Mouse (Mus musculus) midbrain, embryonic 12.5 days (tissue): ENCODE results near the gene Slc35e4. TPM values are rescaled to one million over a fixed set of nuclear protein-coding genes. Genes with fewer than 3 reads are reported as not detected.

ENCODE experiments used
- ATAC-seq: fragments of 200-750 bp; cut with Nextera tagmentation; 2 replicates; pipeline ENCODE4 v1.8.0; 2017; ENCODE audit warnings: low read depth, moderate TSS enrichment, moderate library complexity; ENCODE audit not compliant: low FRiP score
- H3K27ac ChIP-seq: fragments of 300-500 bp; sonication (generic); replicated peaks from 2 replicates; pipeline ENCODE4 v1.5.1; 2016; ENCODE audit warnings: mild to moderate bottlenecking
- H3K27me3 ChIP-seq: fragments of 300-500 bp; sonication (generic); 2 replicates; pipeline ENCODE4 v1.6.1; 2016; ENCODE audit warnings: mild to moderate bottlenecking
- H3K36me3 ChIP-seq: fragments of 300-500 bp; sonication (generic); 2 replicates; pipeline ENCODE4 v1.6.1; 2016
- H3K4me1 ChIP-seq: fragments of 300-500 bp; sonication (generic); 2 replicates; pipeline ENCODE4 v1.6.1; 2016
- H3K4me2 ChIP-seq: fragments of 300-500 bp; sonication (generic); replicated peaks from 2 replicates; pipeline ENCODE4 v1.6.1; 2016; ENCODE audit warnings: mild to moderate bottlenecking, moderate library complexity
- H3K4me3 ChIP-seq: fragments of 300-500 bp; sonication (generic); 2 replicates; pipeline ENCODE4 v1.5.1; 2016; ENCODE audit warnings: mild to moderate bottlenecking
- H3K9ac ChIP-seq: fragments of 300-500 bp; sonication (generic); replicated peaks from 2 replicates; pipeline ENCODE4 v1.6.1; 2016; ENCODE audit warnings: mild to moderate bottlenecking, moderate library complexity
- H3K9me3 ChIP-seq: fragments of 300-500 bp; sonication (generic); 2 replicates; pipeline ENCODE4 v1.6.1; 2016; ENCODE audit warnings: mild to moderate bottlenecking
- WGBS: fragments of 180-500 bp; shearing (Covaris S2); methylation state at CpG from one replicate; pipeline ENCODE4 v1.1.7; 2016; 5-methylcytosine and 5-hydroxymethylcytosine counted together
- polyA plus RNA-seq: library from polyadenylated mRNA; unstranded; fragments of >200 nt; fragmentation: Nextera tagmentation; extraction: Ambion mirVana; gene quantifications from 2 replicates; pipeline ENCODE4 v1.2.1, GENCODE M21; 2016

Gene Slc35e4
- polyA plus RNA-seq, 1 experiment from 2014 or later = 7.8 TPM

DNA sequence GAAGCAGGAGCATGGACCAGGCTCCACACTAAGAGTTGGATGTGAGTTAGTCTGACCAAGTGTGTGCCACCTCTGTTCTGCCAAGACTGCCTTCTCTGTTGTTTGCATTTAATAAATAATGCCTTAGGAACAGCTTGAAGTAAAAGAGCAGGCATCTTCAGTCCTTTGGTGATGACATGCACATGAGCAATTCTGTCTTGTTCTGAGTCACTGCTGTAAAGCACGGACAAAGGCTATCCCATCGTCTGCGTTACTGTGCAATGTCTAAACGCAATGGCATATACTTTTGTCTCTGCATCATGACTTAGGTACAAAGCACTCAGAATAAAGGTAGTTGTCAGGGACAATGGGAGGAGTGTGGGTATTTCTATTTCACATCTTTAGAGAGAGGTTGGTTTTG, 54.7 kb downstream of the Slc35e4 start:
- Histone ChIP-seq H3K4me1 (peaks cover 9% of the 10 kb centered on the region; the same call in 1 of the 2 replicates), H3K36me3 (no peaks in the 10 kb centered on the region), H3K27ac (no peak overlapping the region), H3K9me3 (0 out of 2 replicates have a peak, but pooled peaks cover 2% of the 10 kb centered on the region), H3K4me3 (no peak overlapping the region), H3K27me3 (peaks cover 33% of the 10 kb centered on the region), H3K4me2 (no peak overlapping the region), H3K9ac (no peak overlapping the region)
- no peak for ATAC-seq
- 94% methylated on average over 4 of the region's 4 CpGs for WGBS

DNA sequence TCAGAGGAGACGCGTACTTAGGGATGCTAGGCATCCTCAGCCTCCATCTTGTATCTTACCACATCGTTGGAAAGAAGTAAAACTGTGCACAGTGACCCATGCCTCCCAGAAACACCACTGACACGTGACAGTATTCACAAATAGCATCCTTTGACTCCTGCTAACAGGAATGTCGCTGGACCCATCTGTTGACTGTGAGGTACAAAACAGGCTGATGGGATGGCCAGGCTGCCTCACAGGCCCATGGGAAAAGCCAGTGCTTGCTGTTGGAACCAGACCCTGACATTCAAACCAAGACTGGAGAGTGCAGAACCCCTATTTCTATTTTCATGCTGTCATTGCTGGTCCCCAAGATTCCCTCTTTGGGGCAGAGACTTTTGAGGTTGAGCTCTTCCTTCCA, 56.6 kb downstream of the Slc35e4 start:
- Histone ChIP-seq H3K4me3 (no peak overlapping the region), H3K27me3 (peaks cover 18% of the 10 kb centered on the region), H3K36me3 (no peaks in the 10 kb centered on the region), H3K9ac (no peak overlapping the region), H3K27ac (no peak overlapping the region), H3K9me3 (0 out of 2 replicates have a peak, but pooled peaks cover 4% of the 10 kb centered on the region), H3K4me1 (no peaks in the 10 kb centered on the region), H3K4me2 (no peak overlapping the region)
- ATAC-seq = no peak
- 77% methylated on average over 5 of the region's 5 CpGs for WGBS

Other genes with a start within 250 kb of the Slc35e4 start
- gene Osbp2, start 50.8 kb downstream of the Slc35e4 start, polyA plus RNA-seq = 5.1 and 5.3 TPM in 2 replicates
- 0.74 and 1.1 TPM in 2 replicates for gene 4921536K21Rik, start 19.6 kb downstream of the Slc35e4 start, polyA plus RNA-seq
- 29.4 and 29.9 TPM in 2 replicates for gene Dusp18, start 19.4 kb downstream of the Slc35e4 start, polyA plus RNA-seq
- gene Tcn2, start 17.5 kb upstream of the Slc35e4 start, polyA plus RNA-seq = 23.2 and 27.0 TPM in 2 replicates
- 71.2 and 75.3 TPM in 2 replicates for gene Pes1, start 49.3 kb upstream of the Slc35e4 start, polyA plus RNA-seq
- gene 4930556J24Rik, start 62.1 kb upstream of the Slc35e4 start, polyA plus RNA-seq = 0.20 and 0.26 TPM in 2 replicates
- gene Gal3st1, start 69.0 kb upstream of the Slc35e4 start, polyA plus RNA-seq = 0.65 and 0.80 TPM in 2 replicates
- gene Sec14l4, start 116.8 kb upstream of the Slc35e4 start, polyA plus RNA-seq = not detected in 2 replicates
- gene Sec14l3, start 150.2 kb upstream of the Slc35e4 start, polyA plus RNA-seq = not detected in 2 replicates
- gene Mtfp1, start 180.8 kb upstream of the Slc35e4 start, polyA plus RNA-seq = 5.3 and 5.9 TPM in 2 replicates
- 3.0 and 3.2 TPM in 2 replicates for gene Sec14l2, start 208.8 kb upstream of the Slc35e4 start, polyA plus RNA-seq
- gene Rnf215, start 220.5 kb upstream of the Slc35e4 start, polyA plus RNA-seq = 36.8 and 37.5 TPM in 2 replicates
- 8.1 and 9.8 TPM in 2 replicates for gene Ccdc157, start 245.6 kb upstream of the Slc35e4 start, polyA plus RNA-seq
- 83.3 and 85.2 TPM in 2 replicates for gene Sf3a1, start 245.7 kb upstream of the Slc35e4 start, polyA plus RNA-seq